24 mouse cellular contexts compared by ENCODE assay signal in the genomic region with DNA sequence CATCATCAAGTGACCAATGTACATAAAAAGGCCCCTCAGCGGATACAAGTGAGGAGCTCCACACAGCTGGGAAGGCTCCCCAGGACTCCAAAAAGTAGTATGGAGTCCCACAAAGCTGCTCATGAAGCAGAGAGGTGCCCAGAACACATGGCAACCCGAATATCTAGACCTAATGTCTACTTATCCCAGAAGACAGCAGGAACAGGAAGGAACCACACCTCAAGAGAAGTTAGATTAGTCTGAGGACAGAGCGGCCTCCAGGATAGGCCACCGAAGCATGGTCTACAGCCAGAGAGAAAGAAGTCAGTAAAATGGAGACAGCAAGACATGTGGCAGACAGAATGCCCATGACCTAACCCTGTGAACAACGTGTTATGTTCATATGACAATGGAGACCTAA.
"Had no signal": no experiment of that assay in that cellular context is flagged by ENCODE, and none has a peak within 500 bp of the region (broad histone marks: within the 10 kb centered on the region; RNA-seq: fewer than 3 reads in every experiment).

No protein-coding gene starts in this region.

- H3K9me3 ChIP-seq: hindbrain, embryonic 10.5 days; hindbrain, embryonic 12.5 days; kidney, embryonic 15.5 days; limb, embryonic 13.5 days; limb, embryonic 15.5 days had no signal

- H3K9ac ChIP-seq: hindbrain, embryonic 12.5 days; hindbrain, embryonic 14.5 days; kidney, embryonic 15.5 days; limb, embryonic 13.5 days; limb, embryonic 15.5 days; liver, embryonic 14.5 days had no signal

- H3K27ac ChIP-seq: heart, adult 2 months; hindbrain, embryonic 10.5 days; hindbrain, embryonic 12.5 days; hindbrain, embryonic 14.5 days; kidney, embryonic 15.5 days; kidney, postnatal 0 days; limb, embryonic 13.5 days; limb, embryonic 15.5 days; liver, embryonic 14.5 days had no signal

- H3K27me3 ChIP-seq: hindbrain, embryonic 12.5 days; kidney, embryonic 15.5 days; limb, embryonic 13.5 days; limb, embryonic 15.5 days had no signal

- H3K4me2 ChIP-seq: heart, embryonic 11.5 days; hindbrain, embryonic 12.5 days; hindbrain, embryonic 14.5 days; kidney, embryonic 15.5 days; limb, embryonic 13.5 days; limb, embryonic 15.5 days had no signal

- ATAC-seq: hindbrain, embryonic 16.5 days; intestine, embryonic 16.5 days had no signal

- H3K4me3 ChIP-seq: heart, adult 2 months; hindbrain, embryonic 10.5 days; hindbrain, embryonic 12.5 days; kidney, embryonic 15.5 days; limb, embryonic 13.5 days; limb, embryonic 15.5 days had no signal

- DNase-seq: gastrocnemius, postnatal 14 days; gastrocnemius, postnatal 36 days; heart, adult 11 months; heart, adult 2 months; heart, postnatal 10 days; heart, postnatal 4 days; kidney, adult 11 months; kidney, adult 2 months; kidney, adult 9 months; kidney, postnatal 14 days; kidney, postnatal 36 days; layer of hippocampus, postnatal 36 days; left cerebral cortex, postnatal 4 days had no signal

- H3K4me1 ChIP-seq: hindbrain, embryonic 10.5 days; hindbrain, embryonic 12.5 days; kidney, embryonic 15.5 days; limb, embryonic 13.5 days; limb, embryonic 15.5 days had no signal
